In genomic region chr8:126596721-126597120, GRCm38 (mm10) we compare ENCODE assay signal across 8 mouse cellular contexts. TPM values are rescaled to one million over a fixed set of nuclear protein-coding genes. Genes with fewer than 3 reads are reported as not detected.
A peak's percentile ranks its signal among the peaks of the same experiment; 100 is the strongest.
DNase-seq lines count a peak whose midpoint lies in the region; ATAC-seq lines count a peak whose summit lies in the region.

No protein-coding gene starts in this region.

- peak overlapping the region; percentile 100 for H3K4me3 ChIP-seq in megakaryocyte, embryonic 14.5 days (replicated peaks)
- no peak overlapping the region for H3K4me3 ChIP-seq in liver, embryonic 12.5 days
- H3K4me3 ChIP-seq in stomach, embryonic 16.5 days (replicated peaks; ENCODE audit: low read length) = no peak overlapping the region; the same call in 1 of the 2 replicates

- peak overlapping the region; percentile 97 for H3K27ac ChIP-seq in liver, embryonic 12.5 days
- H3K27ac ChIP-seq in stomach, embryonic 16.5 days (ENCODE audit: low read length) = peak overlapping the region; percentile 100

- peaks cover 11% of the 10 kb centered on the region for H3K36me3 ChIP-seq in megakaryocyte, embryonic 14.5 days (replicated peaks; ENCODE audit: low read length)
- 0 out of 2 replicates have a peak, but pooled peaks cover 5% of the 10 kb centered on the region for H3K36me3 ChIP-seq in liver, embryonic 12.5 days
- H3K36me3 ChIP-seq in stomach, embryonic 16.5 days (ENCODE audit: control insufficient read depth, insufficient read depth, low read length) = no peaks in the 10 kb centered on the region; the same call in 1 of the 2 replicates

- ATAC-seq in megakaryocyte, adult 5-6 weeks (ENCODE audit: poor library complexity, severe bottlenecking) = no peak
- no peak for ATAC-seq in liver, embryonic 12.5 days
- no peak for ATAC-seq in stomach, embryonic 16.5 days (ENCODE audit: insufficient read depth, low FRiP score)

- peak; percentile 36 for DNase-seq in cerebellum, adult 11-12 months
- no peak for DNase-seq in cerebellum, postnatal 36 days
- no peak for DNase-seq in right cerebral cortex, postnatal 4 days
- DNase-seq in cerebellum, adult 11 months = no peak

- no peaks in the 10 kb centered on the region for H3K9me3 ChIP-seq in megakaryocyte, embryonic 14.5 days
- no peaks in the 10 kb centered on the region for H3K9me3 ChIP-seq in liver, embryonic 12.5 days (replicated peaks)
- no peaks in the 10 kb centered on the region for H3K9me3 ChIP-seq in stomach, embryonic 16.5 days (replicated peaks; ENCODE audit: control insufficient read depth, low read length)

- 83% methylated on average over 5 of the region's 5 CpGs for whole genome bisulfite sequencing in liver, embryonic 12.5 days (ENCODE audit: insufficient replicate concordance)
- WGBS in stomach, embryonic 16.5 days = 59% methylated on average over 5 of the region's 5 CpGs

- H3K9ac ChIP-seq in liver, embryonic 12.5 days = peak overlapping the region; percentile 35; the same call in 1 of the 2 replicates
- H3K9ac ChIP-seq in stomach, embryonic 16.5 days (ENCODE audit: low read length) = peak overlapping the region; percentile 59

- peak overlapping the region; percentile 87; the same call in 1 of the 2 replicates for H3K4me2 ChIP-seq in liver, embryonic 12.5 days
- peak overlapping the region; percentile 76 for H3K4me2 ChIP-seq in stomach, embryonic 16.5 days (ENCODE audit: low read depth, low read length)

- H3K27me3 ChIP-seq in megakaryocyte, embryonic 14.5 days (replicated peaks) = no peaks in the 10 kb centered on the region
- H3K27me3 ChIP-seq in liver, embryonic 12.5 days (replicated peaks) = no peaks in the 10 kb centered on the region
- no peaks in the 10 kb centered on the region for H3K27me3 ChIP-seq in stomach, embryonic 16.5 days (ENCODE audit: control insufficient read depth, insufficient read depth, low read length)

- peaks cover 69% of the 10 kb centered on the region for H3K4me1 ChIP-seq in megakaryocyte, embryonic 14.5 days
- H3K4me1 ChIP-seq in liver, embryonic 12.5 days = peaks cover 69% of the 10 kb centered on the region
- H3K4me1 ChIP-seq in stomach, embryonic 16.5 days (ENCODE audit: control insufficient read depth, insufficient read depth, low read length) = peaks cover 41% of the 10 kb centered on the region

RNA-seq across cellular contexts. Expression of gene Irf2bp2, which starts 2.9 kb away (rescaled TPM):
- polyA plus RNA-seq in megakaryocyte, embryonic 14.5 days (2012; ENCODE audit: insufficient read depth, low replicate concordance) = 51.5 and 58.6 TPM in 2 replicates
- 95.9 and 105 TPM in 2 replicates for total RNA-seq in megakaryocyte, adult 5-6 weeks (2015)
- total RNA-seq in megakaryocyte, adult 5-6 weeks (2017) = 93.8 and 99.8 TPM in 2 replicates
- 5.5 and 5.6 TPM in 2 replicates for polyA plus RNA-seq in liver, embryonic 12.5 days (2016; fragmentation: Nextera tagmentation; extraction: Ambion mirVana)
- polyA plus RNA-seq in stomach, embryonic 16.5 days (2015; fragmentation: Nextera tagmentation; extraction: Ambion mirVana) = 9.9 and 10.8 TPM in 2 replicates
